Mouse (Mus musculus): ENCODE data around the gene Allc.

DNA sequence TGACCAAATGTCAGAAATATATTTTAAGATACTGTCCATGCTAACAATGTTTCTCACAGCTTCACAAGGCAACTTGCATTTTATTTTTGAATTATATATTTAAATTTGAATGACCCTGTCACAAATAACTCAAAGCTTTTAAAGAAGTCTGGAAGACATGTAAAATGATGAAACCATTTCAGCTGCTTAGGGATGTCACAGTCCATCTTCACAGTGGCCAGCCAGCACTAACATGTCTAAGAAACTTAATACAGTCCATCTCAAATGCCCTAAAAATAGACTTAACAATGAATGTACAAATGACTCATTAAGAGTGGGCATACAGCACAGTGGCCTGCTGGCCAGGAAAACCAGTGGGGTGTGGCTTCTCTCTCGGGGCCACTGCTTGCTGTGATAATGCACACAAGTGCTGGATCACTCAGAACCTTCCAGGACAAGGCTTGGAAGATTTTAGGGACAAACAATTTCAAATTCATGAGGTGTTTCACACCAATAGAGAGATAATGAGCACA, 68.0 kb downstream of the Allc start:
- TF ChIP-seq CHD1 (IDR thresholded peaks at IDR 0.05; ENCODE audit: low read depth, low read length) (no peak), CTCF (IDR thresholded peaks at IDR 0.05 in 2 of 3, conservative IDR thresholded peaks at IDR 0.05 in 1 of 3; ENCODE audit: control insufficient read depth in 1 of 3, insufficient read depth in 1 of 3, low read depth in 2 of 3, low read length in 3 of 3, poor library complexity in 1 of 3, severe bottlenecking in 1 of 3) (no peak), BHLHE40 (IDR thresholded peaks at IDR 0.05; ENCODE audit: borderline replicate concordance, low read depth, low read length) (no peak), USF2 (IDR thresholded peaks at IDR 0.05; ENCODE audit: borderline replicate concordance in 1 of 2, insufficient read depth in 1 of 2, low read depth in 1 of 2, low read length in 2 of 2) (no peak), MAZ (IDR thresholded peaks at IDR 0.05; ENCODE audit: low read depth, low read length) (no peak), HCFC1 (IDR thresholded peaks at IDR 0.05; ENCODE audit: low read depth, low read length) (no peak), POLR2A (IDR thresholded peaks at IDR 0.05; ENCODE audit: control insufficient read depth in 1 of 2, insufficient read depth in 1 of 2, low read depth in 1 of 2, low read length in 2 of 2, poor library complexity in 1 of 2) (no peak), MAX (IDR thresholded peaks at IDR 0.05; ENCODE audit: low read length) (no peak), POLR2AphosphoS2 (IDR thresholded peaks at IDR 0.05; ENCODE audit: low read length) (no peak)

Data from MEL (cell line).